Mouse (Mus musculus) E14TG2a.4 (cell line): ENCODE results near the gene Epb41l4b.

Source experiments
- CTCF ChIP-seq: conservative IDR thresholded peaks from 2 replicates; pipeline ENCODE4 v1.5.1; 2014; ENCODE audit warnings: low read length
- NANOG ChIP-seq: IDR thresholded peaks from 2 replicates; pipeline ENCODE4 v1.6.1; 2014; ENCODE audit warnings: borderline replicate concordance, low read length, mixed read lengths

DNA sequence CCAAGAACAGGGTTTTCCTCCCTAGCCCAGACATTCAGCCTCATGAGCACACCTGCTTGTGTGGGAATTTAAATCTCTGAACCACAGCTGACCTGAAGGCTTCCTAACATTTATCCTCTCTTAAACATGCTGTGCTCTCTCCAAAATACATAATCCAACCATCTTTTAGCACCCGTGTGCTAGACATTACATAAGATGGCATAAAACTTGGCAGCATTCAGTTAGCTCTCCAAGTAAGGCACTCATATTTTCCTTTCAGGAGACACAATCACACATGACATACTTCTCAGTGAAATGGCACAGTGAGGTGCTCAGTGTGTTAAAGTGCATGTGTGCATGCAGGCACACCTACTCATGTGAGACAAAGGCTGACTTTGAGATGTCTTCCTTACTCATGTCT, 200.7 kb downstream of the Epb41l4b start:
- TF ChIP-seq CTCF = no peak
- no peak for TF ChIP-seq NANOG
